Mouse (Mus musculus): ENCODE data around the gene Cmc2.

DNA sequence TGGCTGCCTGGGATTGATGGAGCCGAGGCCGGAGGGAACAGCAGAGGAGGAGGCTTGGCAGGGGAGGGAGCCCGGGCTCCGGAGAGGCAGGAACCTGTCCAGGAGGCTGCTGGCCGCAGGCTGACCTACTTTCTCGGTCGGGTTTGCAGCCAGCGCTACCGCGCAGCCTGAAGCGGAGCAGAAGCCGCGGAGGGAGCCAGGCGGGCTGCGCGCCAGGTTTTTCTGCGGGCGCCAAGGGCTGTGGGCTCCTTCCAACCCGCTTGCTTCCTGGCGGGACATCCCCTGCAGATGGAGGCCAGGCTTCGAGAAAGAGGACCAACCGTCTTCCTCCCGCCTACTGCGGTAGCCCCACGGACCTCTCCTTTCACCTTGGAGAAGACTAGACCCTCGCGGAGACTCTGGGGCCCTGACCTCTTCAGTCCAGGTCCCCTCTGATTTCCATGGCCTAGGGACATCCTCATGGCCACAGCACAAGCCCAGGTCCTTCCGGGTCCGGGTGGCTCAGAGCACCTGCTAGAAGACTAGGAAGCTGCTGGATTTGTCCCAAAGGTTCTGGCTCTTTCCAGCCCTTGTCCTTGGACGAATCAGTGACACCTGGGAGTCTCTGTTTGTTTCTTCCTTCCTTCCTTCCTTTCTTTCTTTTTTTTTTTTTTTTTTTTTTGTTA, 57.8 kb downstream of the Cmc2 start:
- no peak for TF ChIP-seq POLR2A (IDR thresholded peaks at IDR 0.05; ENCODE audit: low read depth, low read length)
- TF ChIP-seq CTCF (IDR thresholded peaks at IDR 0.05; ENCODE audit: extremely low read depth, insufficient read length, insufficient replicate concordance, low read depth, low read length), result no peak

Data from small intestine, adult 2 months (tissue).